Mouse (Mus musculus) left cerebral cortex, postnatal 36 days (tissue): ENCODE data around the gene Prl3d1. TPM values are rescaled to one million over a fixed set of nuclear protein-coding genes. Genes with fewer than 3 reads are reported as not detected.
"Not testable (repeated sequence)": the region's sequence is repeated elsewhere in the genome, so short reads cannot be mapped to it uniquely, and the experiment has no call there.

Experiments used
- DNase-seq, 2 experiments: peaks; one replicate each; pipeline ENCODE4 v3.0.0; 2021 to 2022; ENCODE audit warnings: low spot score in 2 of 2, mixed read lengths in 1 of 2
- intact Hi-C: fragments of 180-260 bp; cut with DNase I; formaldehyde crosslinking; loops from one replicate; pipeline ENCODE4 v1.15.1; 2025
- total RNA-seq, 2 experiments: library from RNA; stranded (reverse); gene quantifications; 2 replicates each; pipeline ENCODE4 v1.2.3; 2021

Prl3d1 gene
- not detected for total RNA-seq

GRCm38 (mm10) chr13:27093890-27094289, at the start of gene Prl3d1:
TSS of gene Prl3d1 (plus strand) at chr13:27094190.
- DNase-seq, intact Hi-C loops: not testable (repeated sequence)

GRCm38 (mm10) chr13:27057270-27057669, 36.7 kb upstream of the Prl3d1 start, which contains the start of gene Prl:
TSS of gene Prl (plus strand) at chr13:27057570.
- no peak for DNase-seq
- intact Hi-C loops, result no loop called here

GRCm38 (mm10) chr13:27059177-27059576, 34.8 kb upstream of the Prl3d1 start:
- intact Hi-C loops, result no loop called here
- DNase-seq, result no peak

- not testable (repeated sequence) for DNase-seq
- intact Hi-C loops, result loop anchor here (10.0 kb wide), 1 partner anchor 307 kb away; no protein-coding TSS in a partner anchor
Observed at GRCm38 (mm10) chr13:27121398-27121797, 27.4 kb downstream of the Prl3d1 start, which contains the start of gene Prl3d2. TSS of gene Prl3d2 (plus strand) at chr13:27121698.

GRCm38 (mm10) chr13:27148264-27148663, 54.3 kb downstream of the Prl3d1 start:
- intact Hi-C loops, result no loop called here
- DNase-seq, result no peak

Other genes starting within 250 kb of the Prl3d1 start
- gene Prl, start 36.6 kb upstream of the Prl3d1 start, total RNA-seq, result not detected
- not detected for gene Prl3d2, start 27.5 kb downstream of the Prl3d1 start, total RNA-seq
- not detected for gene Prl3d3, start 62.6 kb downstream of the Prl3d1 start, total RNA-seq
- not detected for gene Prl3c1, start 102.5 kb downstream of the Prl3d1 start, total RNA-seq
- gene Prl3b1, start 147.7 kb downstream of the Prl3d1 start, total RNA-seq, result not detected
- gene Prl3a1, start 165.2 kb downstream of the Prl3d1 start, total RNA-seq, result not detected
- gene Prl6a1, start 218.4 kb downstream of the Prl3d1 start, total RNA-seq, result not detected